Mouse (Mus musculus) urinary bladder, postnatal 0 days (tissue): ENCODE measurements around the gene Suox. TPM values are rescaled to one million over a fixed set of nuclear protein-coding genes. Genes with fewer than 3 reads are reported as not detected.

Source experiments
- polyA plus RNA-seq: library from polyadenylated mRNA; unstranded; fragments of >200 nt; fragmentation: Nextera tagmentation; extraction: Ambion mirVana; gene quantifications from 2 replicates; pipeline ENCODE4 v1.2.1, GENCODE M21; 2015

The Suox gene
- polyA plus RNA-seq, result 17.7 and 18.5 TPM in 2 replicates

DNA sequence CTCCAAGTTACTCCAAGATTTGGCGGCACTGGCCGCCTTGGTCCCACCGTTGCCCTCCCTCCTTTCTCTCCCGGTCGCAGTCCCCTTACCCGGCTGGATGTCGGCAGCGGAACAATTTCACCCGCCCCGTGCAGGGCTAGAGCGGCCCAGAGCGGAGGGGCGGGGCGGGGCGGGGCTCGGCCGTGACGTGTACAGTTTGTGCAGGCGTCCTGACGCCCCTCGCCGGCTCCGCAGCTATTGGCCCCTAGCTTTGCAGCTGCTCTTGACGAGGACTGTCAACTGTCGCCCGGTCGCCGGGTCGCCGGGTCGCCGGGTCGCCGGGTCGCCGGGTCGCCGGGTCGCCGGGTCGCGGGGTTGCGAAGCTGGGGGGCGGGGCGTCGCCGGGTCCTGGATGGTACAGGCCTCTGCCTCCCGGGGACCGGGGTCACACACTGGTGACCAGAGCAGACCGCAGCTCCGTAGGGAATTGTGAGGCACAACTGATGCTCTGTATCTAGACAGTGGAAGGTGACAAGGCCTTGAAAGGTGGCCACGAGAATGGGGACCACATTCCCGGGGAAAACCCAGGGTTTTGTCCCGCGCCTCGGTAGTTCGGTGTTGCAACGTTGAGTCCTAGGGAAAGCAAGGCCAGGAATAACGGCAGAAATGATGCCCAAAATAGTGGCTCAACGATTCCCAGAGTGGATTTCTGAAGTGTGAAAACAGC is at the start of gene Suox:
Gene Suox, minus strand, starts transcription at position 311 of the 706 bp plus-strand sequence.

DNA sequence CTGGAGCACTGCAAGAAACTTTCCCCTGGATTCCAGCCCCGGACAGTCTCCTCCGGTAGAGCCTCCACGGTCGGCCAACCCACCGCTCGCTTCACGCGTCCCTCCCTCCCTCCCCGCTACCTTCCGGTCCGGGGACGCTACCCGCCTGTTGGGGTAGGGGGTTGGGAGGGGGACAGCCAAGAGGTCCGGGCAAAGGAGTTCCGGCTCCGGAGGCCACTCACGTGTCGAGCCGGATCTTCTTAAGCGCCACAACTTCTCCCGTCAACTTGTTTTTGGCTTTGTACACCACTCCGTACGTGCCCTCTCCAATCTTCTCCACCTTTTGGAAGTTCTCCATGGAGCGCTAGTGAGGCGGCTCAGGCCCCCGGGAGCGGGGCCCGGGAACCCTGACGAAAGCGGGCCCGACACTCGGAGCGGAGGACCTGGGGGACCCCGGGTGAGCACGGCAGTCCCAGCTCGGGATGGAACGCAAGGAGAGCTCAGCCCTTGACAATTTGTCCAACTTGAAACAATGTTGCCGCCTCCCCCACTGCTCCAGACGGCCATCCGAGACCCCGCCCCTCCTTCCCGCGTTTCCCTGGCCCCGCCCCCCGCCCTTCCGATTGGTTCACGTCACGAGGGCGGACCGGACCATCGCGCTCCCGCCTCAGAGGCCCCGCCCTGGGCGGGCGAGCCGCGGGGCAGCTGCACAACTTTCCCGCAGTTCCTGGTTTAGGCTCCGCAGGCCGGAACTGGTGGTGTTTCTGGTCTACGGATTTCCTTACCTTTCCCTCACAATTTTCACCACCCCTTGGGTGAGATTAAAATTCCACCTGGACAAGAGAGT is 30.8 kb upstream of the Suox start, which contains the start of gene Cdk2:
Gene Cdk2, minus strand, starts transcription at position 541 of the 826 bp plus-strand sequence.

GRCm38 (mm10) chr10:128703895-128704294 is 30.0 kb upstream of the Suox start, which contains the start of gene Pmel:
Pmel (plus strand) TSS chr10:128704195.

DNA sequence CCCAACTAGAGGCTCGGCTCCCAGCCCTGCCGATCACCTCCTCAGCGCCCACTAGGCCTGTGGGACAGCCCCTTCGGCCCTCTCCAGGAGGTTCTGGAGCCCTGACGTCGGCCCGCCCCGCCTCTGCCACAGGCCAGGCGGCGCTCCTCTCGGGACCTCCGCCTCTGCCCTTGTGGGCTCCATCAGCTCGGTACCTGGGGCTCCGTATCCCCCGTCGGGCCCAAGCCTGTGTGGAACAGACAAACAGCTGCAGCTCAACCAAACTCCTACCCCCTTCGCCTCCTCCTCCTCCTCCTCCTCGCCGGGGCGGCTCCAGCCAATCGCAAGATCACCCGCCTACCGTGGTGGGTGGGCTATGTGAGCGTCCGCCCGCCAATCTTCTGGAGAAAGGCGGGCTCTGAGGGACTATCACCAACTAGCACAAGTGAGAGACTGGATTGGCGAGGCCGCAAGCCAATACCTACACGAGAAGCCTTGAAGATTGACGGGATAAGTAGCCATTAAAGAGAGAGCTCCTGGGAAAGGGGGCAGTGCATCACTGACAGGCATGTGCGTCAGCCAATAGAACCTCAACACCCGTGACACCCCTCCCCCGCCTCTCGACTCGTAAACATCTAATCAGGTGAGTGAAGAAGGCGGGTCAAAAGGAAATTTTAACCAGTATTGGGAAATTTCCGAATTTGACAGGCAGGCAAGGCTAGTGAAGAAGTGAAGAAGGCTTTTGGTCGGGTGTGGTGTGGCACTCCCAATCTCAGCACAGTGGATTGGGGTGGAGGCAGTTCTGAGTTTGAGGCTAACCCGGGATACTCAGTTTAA is 22.3 kb upstream of the Suox start, which contains the start of gene Rab5b:
Gene Rab5b, minus strand, starts transcription at position 273 of the 816 bp plus-strand sequence.

DNA sequence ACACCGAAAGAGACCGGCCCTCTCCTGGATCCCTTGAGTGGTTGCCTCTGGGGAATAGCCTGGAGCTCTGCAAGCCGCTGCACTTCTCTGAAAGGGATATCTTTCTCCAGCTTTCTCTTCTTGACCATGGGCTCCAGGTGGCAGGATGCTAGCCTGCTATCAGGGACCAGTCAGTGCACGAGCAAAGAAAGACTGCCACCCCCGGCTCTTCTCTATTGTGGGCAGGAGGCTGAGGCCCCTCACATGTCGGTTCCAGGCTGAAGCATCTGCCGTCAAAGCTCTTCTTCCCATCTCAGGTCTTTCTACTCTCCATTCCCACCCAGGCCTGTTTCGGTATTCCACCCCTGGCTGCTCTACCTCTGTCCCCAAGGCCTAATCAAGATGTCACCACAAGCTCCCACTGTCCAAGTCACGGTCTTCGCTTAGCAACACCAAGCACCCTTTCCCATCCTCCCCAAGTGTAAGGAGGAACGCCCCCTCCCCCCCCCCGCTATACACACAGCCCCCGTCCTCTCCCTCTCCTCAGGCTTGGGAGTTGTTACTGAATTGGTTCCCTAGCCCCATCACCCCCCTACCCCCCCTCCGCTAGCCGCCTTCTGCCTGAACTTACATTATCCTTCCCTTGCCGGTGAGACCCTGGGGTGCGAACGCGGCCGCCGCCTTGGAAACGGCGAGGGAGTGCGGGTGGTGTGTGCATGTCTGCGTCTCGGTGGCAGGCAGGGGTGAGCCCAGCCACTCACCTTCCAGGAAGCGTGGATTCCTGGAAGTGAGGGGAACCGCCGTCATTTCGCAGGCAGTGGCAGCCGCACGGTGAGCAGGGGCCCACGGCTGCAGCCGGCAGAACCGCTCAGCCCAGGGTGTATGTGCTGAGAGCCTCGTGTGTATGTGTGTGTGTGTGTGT is 28.5 kb downstream of the Suox start, which contains the start of gene Ikzf4:
Gene Ikzf4, minus strand, starts transcription at position 881 of the 901 bp plus-strand sequence.

DNA sequence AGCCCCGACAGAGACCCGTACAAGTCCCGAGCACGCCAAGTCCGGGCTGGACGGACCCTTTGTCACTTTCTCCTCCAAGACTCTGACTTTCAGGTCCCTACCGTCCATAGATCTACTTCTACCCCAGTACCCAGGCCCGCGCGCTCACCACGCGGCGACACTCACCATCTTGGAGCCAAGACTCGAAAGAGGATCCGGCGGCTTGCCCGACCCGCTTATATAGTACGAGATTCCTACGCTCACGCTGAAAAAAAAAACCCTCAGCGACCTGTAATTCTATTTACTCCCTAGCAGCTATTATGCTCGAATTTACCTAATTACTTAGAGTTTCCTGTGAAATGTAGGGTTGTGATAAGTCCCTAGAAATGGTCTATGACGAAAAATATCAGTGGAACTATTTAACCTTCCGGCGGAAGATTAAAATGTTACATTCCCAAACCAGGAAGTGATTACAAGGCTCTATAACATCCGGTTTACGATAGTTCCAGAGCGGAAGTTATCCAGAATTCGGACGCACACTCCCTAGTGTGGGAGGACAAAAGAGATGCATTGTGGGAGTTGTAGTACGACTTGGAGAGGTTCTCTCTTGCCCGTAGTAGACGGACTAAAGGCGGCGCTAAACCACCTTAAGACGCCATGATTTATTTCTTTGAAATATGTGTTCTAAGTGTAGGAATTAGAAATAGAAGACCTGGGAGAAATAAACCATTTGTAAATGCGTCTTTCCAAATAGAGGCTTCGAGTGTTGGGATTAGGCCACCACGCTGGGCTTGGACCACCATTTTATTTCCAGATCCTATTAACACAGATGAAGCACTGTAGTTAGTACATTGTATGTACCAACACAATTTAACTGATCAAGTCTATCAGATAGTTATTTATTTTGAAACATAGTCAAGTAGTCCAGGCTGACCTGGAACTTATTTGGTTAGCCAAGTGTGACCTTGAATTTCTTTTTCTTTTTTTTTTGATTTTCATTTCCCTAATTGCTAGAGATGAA is 47.3 kb downstream of the Suox start, which contains the start of gene Rps26:
Gene Rps26, minus strand, starts transcription at position 437 of the 1,000 bp plus-strand sequence.

Other genes starting within 250 kb of the Suox start
- gene Smarcc2, start 214.8 kb downstream of the Suox start, polyA plus RNA-seq, result 25.9 and 32.1 TPM in 2 replicates
- 9,114 and 9,500 TPM in 2 replicates for gene Myl6, start 179.9 kb downstream of the Suox start, polyA plus RNA-seq
- 3.1 and 3.2 TPM in 2 replicates for gene Myl6b, start 175.4 kb downstream of the Suox start, polyA plus RNA-seq
- 35.3 and 39.3 TPM in 2 replicates for gene Esyt1, start 148.2 kb downstream of the Suox start, polyA plus RNA-seq
- 6.9 and 8.0 TPM in 2 replicates for gene Zc3h10, start 126.3 kb downstream of the Suox start, polyA plus RNA-seq
- gene Rpl41, start 124.8 kb downstream of the Suox start, polyA plus RNA-seq, result 3,278 and 3,571 TPM in 2 replicates
- 97.3 and 100 TPM in 2 replicates for gene Pa2g4, start 108.1 kb downstream of the Suox start, polyA plus RNA-seq
- gene Erbb3, start 84.4 kb downstream of the Suox start, polyA plus RNA-seq, result 6.5 and 7.6 TPM in 2 replicates
- 632 and 654 TPM in 2 replicates for gene Rps26, start 47.3 kb downstream of the Suox start, polyA plus RNA-seq
- 1.4 and 2.5 TPM in 2 replicates for gene Ikzf4, start 28.1 kb downstream of the Suox start, polyA plus RNA-seq
- gene Rab5b, start 22.2 kb upstream of the Suox start, polyA plus RNA-seq, result 64.6 and 72.6 TPM in 2 replicates
- gene Pmel, start 30.1 kb upstream of the Suox start, polyA plus RNA-seq, result 1.1 and 1.2 TPM in 2 replicates
- gene Cdk2, start 31.0 kb upstream of the Suox start, polyA plus RNA-seq, result 29.6 and 35.8 TPM in 2 replicates
- gene Dgka, start 70.8 kb upstream of the Suox start, polyA plus RNA-seq, result 18.1 and 19.7 TPM in 2 replicates
- gene Pym1, start 73.8 kb upstream of the Suox start, polyA plus RNA-seq, result 21.9 and 23.7 TPM in 2 replicates
- 7.8 and 14.0 TPM in 2 replicates for gene Mmp19, start 116.8 kb upstream of the Suox start, polyA plus RNA-seq
- gene Dnajc14, start 130.0 kb upstream of the Suox start, polyA plus RNA-seq, result 33.3 and 38.3 TPM in 2 replicates
- gene Tmem198b, start 130.3 kb upstream of the Suox start, polyA plus RNA-seq, result 35.6 and 38.5 TPM in 2 replicates
- gene Sarnp, start 143.3 kb upstream of the Suox start, polyA plus RNA-seq, result 96.8 and 120 TPM in 2 replicates
- 37.7 and 42.1 TPM in 2 replicates for gene Ormdl2, start 147.6 kb upstream of the Suox start, polyA plus RNA-seq
- 1.6 and 1.7 TPM in 2 replicates for gene Gdf11, start 217.6 kb upstream of the Suox start, polyA plus RNA-seq
- gene Cd63, start 226.9 kb upstream of the Suox start, polyA plus RNA-seq, result 982 and 1,003 TPM in 2 replicates
- gene Rdh5, start 248.8 kb upstream of the Suox start, polyA plus RNA-seq, result 12.6 and 16.5 TPM in 2 replicates
- 308 and 318 TPM in 2 replicates for gene Bloc1s1, start 250.0 kb upstream of the Suox start, polyA plus RNA-seq